Mouse (Mus musculus): ENCODE measurements at regions not wholly inside any gene's neighbourhood (a gene's known extent, or its start where the extent isn't known, plus 50 kb on each side); places are given as distances from the start of the nearest gene placed in this dataset.

DNA sequence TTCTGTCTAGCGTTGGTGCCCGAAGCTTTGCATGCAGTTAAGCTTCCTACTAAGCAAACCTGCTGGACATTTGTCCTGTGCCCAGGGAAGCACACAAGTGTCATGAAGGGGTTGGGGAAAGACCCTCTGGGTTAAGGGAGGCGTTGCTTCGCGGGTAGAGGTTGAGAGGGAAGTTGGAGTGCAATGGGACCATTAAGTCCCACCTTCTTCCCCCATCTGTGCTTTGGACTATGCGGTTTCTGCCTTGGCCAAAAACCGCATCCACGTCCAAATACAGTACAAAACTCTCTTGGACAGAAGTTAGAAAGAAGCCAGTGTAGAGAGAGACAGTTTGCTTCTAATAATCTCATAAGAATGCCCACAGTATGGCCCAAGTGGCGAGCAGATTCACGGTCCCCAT lies 176.1 kb upstream of the Topaz1 start:
- no peak for TF ChIP-seq POLR2A (IDR thresholded peaks at IDR 0.05; ENCODE audit: borderline replicate concordance, insufficient read depth, low read length)
- no peak for TF ChIP-seq CTCF (IDR thresholded peaks at IDR 0.05; ENCODE audit: borderline replicate concordance, insufficient read depth, low read depth, low read length)

All from cerebellum, adult 2 months (tissue).